Mouse (Mus musculus) induced T-regulatory cell, adult 2 months (primary cell): ENCODE measurements around the gene Ap3d1.
A peak's percentile ranks its signal among the peaks of the same experiment; 100 is the strongest.

Experiments
- DNase-seq: peaks from one replicate; pipeline ENCODE4 v3.0.0-alpha.2; 2012; ENCODE audit warnings: low read depth

The Ap3d1 gene

GRCm38 (mm10) chr10:80742180-80742978, at the start of gene Ap3d1:
Gene Ap3d1 (minus strand): TSS chr10:80742264.
- DNase-seq: peak; percentile 100

GRCm38 (mm10) chr10:80791476-80792174, 49.6 kb upstream of the Ap3d1 start:
- no peak for DNase-seq

DNA sequence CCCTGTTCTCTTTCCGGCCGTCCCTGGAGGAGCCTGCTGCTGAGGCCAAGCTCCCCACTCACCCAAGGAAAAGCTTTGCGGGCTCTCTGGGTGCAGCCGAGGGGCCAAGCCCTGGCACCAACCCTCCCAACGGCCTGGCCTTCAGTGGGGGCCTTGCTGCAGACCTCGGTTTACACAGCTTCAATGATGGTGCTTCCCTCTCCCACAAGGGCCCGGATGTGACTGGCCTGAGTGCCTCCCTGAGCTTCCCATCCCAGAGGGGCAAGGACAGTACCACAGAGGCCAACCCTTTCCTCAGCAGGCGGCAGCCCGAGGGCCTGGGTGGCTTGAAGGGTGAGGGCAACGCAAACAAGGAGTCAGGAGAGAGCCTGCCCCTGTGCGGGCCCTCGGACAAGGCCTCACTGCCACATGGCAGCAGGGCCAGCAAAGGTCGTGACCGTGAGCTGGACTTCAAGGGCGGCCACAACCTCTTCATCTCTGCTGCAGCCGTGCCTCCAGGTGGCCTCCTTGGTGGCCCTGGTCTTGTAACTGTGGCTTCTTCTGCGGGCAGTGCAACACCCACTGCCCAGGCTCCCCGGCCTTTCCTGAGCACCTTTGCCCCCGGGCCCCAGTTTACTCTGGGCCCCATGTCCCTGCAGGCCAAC, 48.8 kb upstream of the Ap3d1 start:
- no peak for DNase-seq

DNA sequence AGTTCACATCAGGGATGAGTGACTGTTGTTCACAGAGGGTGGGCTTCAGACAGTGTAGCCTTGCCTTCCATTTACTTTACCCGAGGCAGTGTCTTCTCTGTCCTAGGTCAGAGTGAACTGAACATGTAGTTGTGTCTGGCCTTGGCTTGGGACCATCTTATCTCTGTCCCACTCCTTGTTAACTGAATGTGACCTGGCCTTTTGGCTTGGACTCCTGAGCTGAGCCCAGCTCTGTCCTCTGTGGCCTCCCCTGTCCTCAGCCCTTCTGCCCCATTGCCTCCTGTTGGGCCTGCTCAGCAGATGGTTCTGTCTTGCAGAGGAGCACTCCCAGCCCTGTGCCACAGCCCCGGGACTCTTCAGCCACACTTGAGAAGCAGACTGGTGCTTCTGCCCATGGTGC, 45.5 kb upstream of the Ap3d1 start:
- DNase-seq: no peak

DNA sequence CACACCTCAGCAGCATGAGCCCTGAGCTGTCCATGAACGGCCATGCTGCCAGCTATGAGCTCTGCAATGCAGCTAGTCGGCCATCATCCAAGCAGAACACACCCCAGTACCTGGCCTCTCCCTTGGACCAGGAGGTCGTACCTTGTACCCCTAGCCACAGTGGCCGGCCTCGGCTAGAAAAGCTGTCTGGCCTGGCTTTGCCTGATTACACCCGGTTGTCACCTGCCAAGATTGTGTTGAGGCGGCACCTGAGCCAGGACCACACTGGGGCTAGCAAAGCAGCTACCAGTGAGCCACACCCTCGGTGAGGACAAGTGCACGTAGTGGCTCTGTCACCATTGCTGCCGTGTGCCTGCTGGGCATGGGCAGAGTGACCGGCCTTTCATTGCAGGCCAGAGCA, 43.9 kb upstream of the Ap3d1 start:
- no peak for DNase-seq

- DNase-seq: no peak
Observed at GRCm38 (mm10) chr10:80784871-80785270, 42.8 kb upstream of the Ap3d1 start.

- no peak for DNase-seq
Observed at GRCm38 (mm10) chr10:80784302-80784701, 42.2 kb upstream of the Ap3d1 start.

GRCm38 (mm10) chr10:80779565-80779964, 37.5 kb upstream of the Ap3d1 start:
- no peak for DNase-seq

- no peak for DNase-seq
Observed at GRCm38 (mm10) chr10:80777123-80777522, 35.1 kb upstream of the Ap3d1 start.

GRCm38 (mm10) chr10:80776358-80776869, 34.4 kb upstream of the Ap3d1 start:
- DNase-seq: no peak

DNA sequence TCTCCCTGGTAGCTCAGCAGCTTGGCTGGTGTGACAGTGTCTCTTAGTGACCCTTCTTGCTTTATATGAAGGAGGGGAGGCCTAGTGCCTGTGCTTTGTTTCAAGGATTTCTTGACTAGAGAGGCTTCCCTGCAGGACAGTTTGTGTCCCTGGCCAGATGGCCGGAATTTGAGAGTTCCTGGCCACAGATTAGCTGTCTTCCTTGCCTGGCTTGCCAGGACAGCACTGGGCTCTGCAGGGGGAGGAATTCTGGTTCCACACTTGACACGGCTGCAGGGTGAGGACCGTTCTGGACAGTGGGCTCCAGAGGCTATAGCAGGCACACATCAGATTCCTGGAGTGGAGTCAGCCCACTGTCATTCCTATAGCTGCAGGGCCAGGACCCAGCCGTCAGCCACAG, 33.7 kb upstream of the Ap3d1 start:
- no peak for DNase-seq

GRCm38 (mm10) chr10:80774981-80775380, 32.9 kb upstream of the Ap3d1 start:
- DNase-seq: no peak

DNA sequence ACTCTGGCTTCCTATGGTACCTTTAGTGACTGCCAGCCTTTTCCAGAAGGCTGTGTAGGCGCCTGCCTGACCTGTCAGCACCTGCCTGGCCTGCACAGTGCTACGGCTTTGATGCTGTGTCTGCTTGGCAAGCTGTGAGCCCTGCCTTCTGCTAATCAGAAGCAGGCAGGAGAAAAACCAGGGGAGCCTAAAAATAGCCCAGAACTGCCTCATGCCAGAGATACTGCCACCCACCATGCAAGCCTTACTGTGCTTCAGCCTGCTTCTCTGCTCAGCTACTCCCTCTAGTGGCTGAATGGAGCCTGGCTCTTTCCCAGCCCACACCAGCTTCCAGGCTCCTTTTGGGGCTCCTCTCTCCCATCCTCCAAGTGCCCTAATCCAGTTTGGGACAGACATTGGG, 32.5 kb upstream of the Ap3d1 start:
- DNase-seq: peak; percentile 81

DNA sequence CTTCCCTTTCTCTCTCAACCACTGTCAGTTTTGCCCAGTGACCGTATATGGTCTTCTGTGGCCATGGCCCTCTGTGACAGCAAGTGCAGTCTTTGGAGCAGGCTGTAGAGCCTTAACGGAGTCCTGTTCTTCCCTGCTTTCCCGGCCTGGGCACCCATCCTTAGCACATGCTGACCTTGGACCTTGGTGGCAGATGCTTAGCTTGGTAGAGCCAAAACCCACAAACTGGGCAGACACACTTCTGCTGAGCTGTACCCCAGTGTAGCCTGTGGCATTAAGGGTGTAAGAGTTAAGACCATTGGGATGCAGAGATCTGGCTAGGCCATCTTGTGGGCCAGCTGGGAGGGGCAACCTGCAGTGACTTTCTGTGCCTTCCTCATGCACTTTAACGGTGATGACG, 31.8 kb upstream of the Ap3d1 start:
- no peak for DNase-seq

- DNase-seq: no peak
Observed at GRCm38 (mm10) chr10:80768365-80768764, 26.3 kb upstream of the Ap3d1 start.

DNA sequence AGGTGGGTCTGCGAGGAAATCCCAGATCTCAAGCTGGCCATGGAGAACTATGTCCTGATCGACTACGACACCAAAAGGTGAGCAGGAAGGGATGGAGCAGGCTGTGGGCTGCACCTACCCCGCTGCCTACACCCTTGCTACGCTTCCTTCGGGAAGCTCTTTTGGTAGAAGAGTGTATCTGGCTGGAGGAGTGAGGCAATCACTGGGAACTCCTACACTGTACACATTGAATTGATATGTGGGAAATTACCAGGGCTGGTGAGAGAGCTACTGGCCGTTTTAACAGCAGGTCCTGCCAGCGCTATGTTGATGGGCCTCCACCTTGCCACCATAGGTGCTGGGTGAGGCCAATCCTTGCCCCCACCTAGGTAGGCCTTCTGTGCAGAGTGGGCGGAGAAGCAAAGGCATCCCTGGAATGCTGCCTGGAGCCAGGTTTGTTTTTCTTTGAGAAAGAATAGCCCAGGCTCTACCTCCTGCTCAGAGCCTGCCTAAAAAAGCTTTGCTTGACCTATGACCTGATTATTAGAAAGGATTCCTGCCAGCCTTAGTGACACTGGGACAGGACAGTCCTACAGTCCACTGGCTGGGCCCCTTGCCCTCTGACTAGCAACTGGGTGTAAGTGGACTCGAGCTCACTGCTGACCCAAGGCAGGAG, 24.2 kb upstream of the Ap3d1 start:
- DNase-seq: no peak

DNA sequence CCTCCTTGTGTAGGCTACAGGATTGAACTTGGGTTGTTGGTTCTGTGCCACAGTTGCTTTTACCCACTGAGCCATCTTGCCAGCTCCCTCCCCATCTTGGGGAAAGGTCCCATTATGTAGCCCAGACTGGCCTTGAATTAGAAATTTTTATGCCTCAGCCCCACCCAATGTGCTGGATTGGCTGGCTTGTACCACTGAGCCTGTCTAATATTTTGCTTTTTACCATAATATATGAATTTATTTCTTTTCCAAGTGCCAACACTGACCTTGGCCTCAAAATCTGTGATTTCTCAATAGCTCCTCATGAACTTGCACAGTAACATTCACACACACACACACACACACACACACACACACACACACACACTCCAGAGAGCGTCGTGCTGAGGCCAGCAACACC, 23.7 kb upstream of the Ap3d1 start:
- DNase-seq: no peak

DNA sequence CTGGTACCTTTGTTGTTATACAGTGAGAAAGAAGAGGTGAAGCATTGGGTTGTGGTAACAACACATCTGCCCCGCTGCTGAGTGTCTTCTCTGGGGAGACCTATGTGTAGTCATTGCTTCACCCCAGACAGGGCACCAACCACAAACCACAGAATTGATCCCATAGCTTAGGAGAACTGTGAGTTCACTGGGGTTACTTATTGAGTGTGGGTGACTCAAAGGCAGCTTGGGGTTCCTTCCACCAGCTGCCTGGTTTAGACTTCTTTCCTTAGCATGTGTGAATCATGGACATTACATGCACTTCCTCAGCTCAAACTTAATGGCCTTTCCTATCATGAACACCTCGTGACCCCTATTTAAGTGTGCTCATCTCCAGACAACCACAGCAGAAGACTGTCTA, 21.4 kb upstream of the Ap3d1 start:
- DNase-seq: peak; percentile 65

DNA sequence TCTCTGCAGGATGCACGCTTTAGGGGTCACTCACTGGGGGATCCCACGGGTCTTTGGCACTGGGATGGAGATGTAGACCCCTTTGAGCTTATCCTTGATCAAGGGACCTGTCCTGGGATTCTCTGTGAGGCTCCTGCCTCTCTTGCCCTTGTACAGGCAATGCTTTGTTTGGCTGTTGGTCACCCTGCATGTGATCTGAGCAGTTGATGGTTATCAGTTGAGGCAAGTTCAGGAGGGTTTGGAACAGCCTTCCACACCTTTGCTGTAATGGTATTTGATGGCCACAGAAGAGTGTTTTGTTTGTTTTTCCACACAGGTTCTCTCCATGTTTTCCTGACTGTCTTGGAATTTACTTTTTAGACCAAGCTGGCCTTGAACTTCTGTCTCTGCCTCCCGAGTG, 19.8 kb upstream of the Ap3d1 start:
- DNase-seq: no peak

GRCm38 (mm10) chr10:80760596-80761524, 18.8 kb upstream of the Ap3d1 start:
- no peak for DNase-seq

GRCm38 (mm10) chr10:80758651-80759050, 16.6 kb upstream of the Ap3d1 start:
- DNase-seq: peak; percentile 45
